Mouse (Mus musculus) erythroblast, embryonic 14.5 days (primary cell): ENCODE measurements around the gene Ccdc22.

Source experiments
- GATA1 ChIP-seq: IDR thresholded peaks from 2 replicates; pipeline ENCODE4 v1.6.1; 2012; ENCODE audit warnings: low read length, inconsistent platforms, mixed read lengths
- TAL1 ChIP-seq: IDR thresholded peaks from 3 replicates; pipeline ENCODE4 v1.6.1; 2012; ENCODE audit warnings: low read length, inconsistent platforms, mixed read lengths

DNA sequence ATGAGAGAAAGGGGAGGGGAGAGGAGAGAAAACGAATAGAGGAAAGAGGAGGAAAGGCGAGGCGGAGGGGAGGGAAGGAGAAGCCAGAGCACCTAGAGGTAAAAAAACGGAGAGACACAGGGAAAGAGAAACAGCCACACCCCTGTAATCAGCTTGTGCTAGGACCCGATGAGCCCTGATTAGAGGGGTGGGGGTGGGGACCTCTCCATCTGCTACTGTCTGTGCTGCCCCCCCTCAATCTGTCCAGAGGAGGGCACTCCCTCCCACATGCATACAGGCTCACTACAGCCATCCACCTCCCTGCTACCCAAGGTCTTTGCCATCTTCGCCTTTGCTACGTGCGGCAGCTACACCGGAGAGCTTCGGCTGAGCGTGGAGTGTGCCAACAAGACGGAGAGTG is 35.5 kb upstream of the Ccdc22 start:
- TF ChIP-seq GATA1 (no peak), TAL1 (no peak)
